Mouse (Mus musculus): ENCODE data around the gene Sacs.

Gene Sacs

DNA sequence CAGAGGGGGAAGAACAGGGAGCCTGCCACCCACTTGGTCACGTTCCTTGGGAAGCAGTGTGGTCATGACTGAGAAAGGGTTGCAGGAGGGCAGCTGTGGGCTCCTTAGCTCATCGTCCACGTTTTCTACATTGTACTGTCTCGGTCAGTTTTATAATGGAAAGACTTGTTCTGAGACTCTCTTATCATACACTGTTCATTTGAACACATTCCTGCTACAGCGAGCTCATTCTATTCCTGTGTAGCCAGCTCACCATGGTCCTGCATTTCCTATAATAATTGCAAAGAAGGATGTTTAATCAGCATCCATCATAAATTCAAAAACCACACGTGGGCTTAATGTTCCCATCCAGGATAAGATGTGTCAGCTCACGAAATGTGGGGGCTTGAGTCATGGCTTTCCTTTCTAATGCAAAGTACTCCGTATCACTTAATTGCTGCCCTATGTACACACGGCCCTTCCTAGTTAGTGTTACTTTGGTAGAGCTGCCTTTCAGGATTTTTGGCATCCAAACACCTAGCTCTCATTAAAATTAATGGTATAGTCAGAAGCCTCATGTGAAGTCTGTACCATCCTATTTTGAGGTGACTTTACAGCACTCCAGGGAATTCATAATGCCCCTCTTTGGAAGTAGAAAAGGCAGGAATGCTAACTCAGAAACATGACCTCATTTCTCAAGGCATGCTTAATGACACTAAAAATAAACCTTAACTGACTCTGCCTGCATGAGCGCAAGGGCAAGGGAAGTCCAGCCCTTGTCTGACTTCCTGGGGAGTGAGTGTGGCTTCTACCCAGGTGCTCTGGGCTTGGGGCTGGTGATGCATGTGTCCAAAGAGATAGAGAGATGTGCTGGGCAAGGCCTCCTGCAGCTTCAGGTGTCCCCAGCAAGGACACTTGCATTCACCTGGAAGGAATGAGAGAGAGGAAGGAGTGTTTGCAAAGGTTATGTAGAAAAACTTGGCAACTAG, 23.4 kb downstream of the Sacs start:
- DNase-seq (ENCODE audit: low read depth): no peak

- DNase-seq (ENCODE audit: low read depth): no peak
Measured at GRCm38 (mm10) chr14:61164461-61164860, 26.2 kb downstream of the Sacs start.

GRCm38 (mm10) chr14:61165929-61166328, 27.7 kb downstream of the Sacs start:
- no peak for DNase-seq (ENCODE audit: low read depth)

DNA sequence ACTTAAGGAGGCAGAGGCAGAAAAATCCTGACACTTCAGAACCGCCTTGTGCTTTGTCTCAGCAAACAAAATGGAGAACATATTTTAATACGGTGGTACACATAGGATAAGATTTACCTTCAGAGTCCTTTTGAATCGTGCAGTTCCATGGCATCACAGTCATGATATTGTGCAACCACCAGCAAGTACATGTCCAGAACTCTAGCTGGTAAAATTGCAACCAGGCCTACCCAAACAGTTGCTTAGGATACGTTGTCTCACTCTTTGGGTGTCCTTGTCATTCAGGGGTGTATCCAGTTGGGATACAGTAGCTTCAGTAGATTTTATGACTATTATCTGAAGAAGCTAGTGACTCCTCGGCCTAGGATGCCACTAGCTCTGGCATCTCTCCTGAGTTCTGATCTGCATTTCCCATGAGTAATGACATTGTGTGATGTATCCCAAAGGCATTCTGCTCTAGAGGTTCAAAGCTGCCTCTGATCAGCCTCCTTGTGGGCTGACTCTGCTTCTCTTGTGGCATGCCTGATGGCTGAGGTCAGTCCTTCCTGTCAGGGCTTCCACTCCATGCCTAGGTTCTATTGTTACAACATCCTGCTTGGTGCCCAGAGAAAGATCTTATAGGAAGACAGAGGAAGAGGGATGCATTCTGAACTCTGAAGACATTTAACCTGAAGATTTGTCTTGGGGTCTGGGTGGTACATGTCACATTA, 33.2 kb downstream of the Sacs start:
- DNase-seq (ENCODE audit: low read depth): no peak

DNA sequence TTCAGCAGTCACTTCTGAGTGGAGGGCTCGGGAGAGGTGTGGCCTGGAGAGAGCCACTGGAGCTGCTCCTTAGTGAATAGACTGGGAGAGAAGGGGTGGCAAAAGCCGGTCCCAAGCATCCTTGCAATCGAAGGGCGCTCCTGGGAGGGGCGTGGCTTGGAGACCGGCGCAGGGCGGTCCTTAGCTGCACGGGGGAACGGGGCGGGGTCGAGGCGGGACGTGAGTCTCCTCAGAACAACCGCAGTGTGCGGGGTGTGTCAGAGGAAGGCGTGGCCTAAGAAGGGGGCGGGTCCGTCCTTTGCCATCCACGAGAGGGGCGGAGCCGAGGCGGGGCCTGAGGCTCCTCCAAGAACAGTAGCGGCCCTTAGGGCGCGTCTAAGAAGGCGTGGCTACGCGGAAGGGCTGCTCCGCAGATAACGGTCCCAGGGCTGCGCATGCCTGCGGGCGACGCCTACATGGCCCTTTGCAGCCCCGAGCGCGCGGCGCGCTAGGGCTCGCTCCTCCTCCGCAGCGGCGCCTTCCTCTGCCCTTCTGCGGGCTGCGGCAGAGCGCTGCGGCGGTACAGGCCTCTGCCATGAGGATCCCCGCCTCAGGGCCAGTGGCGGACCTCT, 34.4 kb downstream of the Sacs start:
- DNase-seq (ENCODE audit: low read depth): peak; percentile 99

- DNase-seq (ENCODE audit: low read depth): peak; percentile 54
Measured at GRCm38 (mm10) chr14:61173229-61173628, 35.0 kb downstream of the Sacs start.

- no peak for DNase-seq (ENCODE audit: low read depth)
Measured at GRCm38 (mm10) chr14:61191904-61192303, 53.6 kb downstream of the Sacs start.

GRCm38 (mm10) chr14:61192326-61192725, 54.1 kb downstream of the Sacs start:
- DNase-seq (ENCODE audit: low read depth): no peak

DNA sequence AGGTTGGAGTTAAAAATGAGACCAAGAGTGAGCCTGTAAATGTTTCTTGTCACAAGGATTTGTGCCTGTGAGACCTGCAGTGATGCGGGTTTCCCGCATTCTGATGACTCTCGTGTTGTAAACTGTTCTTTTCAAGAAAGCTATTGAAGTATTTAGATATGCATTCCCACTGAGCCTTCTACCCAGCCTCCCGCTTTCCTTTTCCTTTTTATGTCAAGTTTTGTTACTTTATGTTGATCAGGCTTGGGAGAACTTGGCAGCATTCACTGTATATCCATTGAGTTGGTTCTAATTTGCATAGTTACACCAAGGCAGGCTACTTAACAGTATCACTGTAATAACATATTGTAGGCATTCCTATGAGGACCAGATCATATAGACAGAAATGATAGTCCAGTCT, 56.2 kb downstream of the Sacs start:
- DNase-seq (ENCODE audit: low read depth): no peak

DNA sequence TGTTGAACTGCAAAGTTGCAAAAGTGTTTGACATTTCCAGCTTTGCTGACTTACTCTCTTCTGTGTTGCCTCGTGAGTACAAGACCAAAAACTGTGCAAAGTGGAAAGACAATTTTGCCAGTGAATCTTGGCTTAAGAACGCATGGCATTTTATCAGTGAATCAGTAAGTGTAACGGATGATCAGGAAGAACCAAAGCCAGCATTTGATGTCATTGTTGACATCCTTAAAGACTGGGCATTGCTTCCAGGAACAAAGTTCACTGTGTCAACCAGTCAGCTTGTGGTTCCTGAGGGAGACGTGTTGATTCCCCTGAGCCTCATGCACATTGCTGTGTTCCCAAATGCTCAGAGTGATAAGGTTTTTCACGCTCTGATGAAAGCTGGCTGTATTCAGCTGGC, 71.9 kb downstream of the Sacs start:
- no peak for DNase-seq (ENCODE audit: low read depth)

- no peak for DNase-seq (ENCODE audit: low read depth)
Measured at GRCm38 (mm10) chr14:61211754-61212153, 73.5 kb downstream of the Sacs start.

DNA sequence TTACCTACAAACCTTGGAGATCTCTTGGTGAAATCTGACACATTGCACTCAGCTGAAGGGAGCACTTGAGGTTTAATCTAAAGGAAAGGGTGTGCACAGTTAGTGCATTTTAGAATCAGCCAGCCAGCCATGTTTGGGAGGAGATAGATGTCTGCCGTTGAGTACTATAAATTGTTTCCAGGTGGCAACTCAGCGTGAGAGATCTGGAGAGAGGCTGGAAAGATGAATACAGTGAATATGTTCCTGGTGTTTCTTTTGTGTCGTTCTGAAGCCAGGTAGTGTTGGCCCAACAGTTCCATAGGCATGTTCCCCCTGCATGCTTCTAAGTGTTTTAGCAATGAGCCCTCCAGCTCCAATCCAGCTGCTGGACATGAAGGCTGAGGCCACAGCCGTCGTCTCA, 82.9 kb downstream of the Sacs start:
- no peak for DNase-seq (ENCODE audit: low read depth)

DNA sequence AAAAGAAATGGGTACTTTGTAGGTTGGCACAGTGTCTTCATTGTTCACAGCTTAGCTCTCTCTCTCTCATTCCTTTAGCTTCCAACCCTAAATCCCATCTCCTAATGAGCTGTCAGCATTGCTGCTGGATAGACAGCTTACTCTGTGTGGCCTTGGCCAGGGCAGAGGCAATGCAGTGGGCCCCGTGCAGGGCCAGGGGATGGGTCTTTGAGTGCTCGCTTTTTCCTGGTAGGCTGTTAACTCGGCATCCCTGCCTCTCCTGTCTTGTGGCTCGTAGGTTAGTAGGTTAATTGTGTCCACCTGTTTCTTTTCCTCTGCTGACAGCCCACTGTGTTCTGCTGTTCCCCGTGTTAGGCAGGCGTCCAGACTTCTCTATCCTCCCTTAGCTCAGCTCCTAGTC, 84.2 kb downstream of the Sacs start:
- DNase-seq (ENCODE audit: low read depth): no peak

DNA sequence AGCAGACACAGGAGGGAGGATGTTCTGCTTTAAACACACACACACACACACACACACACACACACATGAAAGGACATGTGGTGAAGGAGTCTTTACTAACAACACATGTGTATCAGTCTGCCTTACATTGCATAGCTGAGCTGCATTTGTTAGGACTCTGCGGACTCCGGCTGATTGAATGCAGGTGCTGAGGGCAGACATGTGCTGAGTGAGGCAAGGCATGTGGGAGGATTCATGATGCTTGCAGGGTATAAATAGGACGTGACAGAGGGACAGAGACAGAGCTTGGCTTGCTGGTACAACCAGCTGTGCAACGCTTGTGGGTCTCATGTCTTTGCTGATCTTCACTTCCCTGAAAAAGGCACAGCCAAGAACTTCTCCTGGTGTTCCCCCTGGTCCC, 85.5 kb downstream of the Sacs start:
- DNase-seq (ENCODE audit: low read depth): no peak

- DNase-seq (ENCODE audit: low read depth): no peak
Measured at GRCm38 (mm10) chr14:61224387-61225077, 86.3 kb downstream of the Sacs start.

- DNase-seq (ENCODE audit: low read depth): no peak
Measured at GRCm38 (mm10) chr14:61226151-61226550, 87.9 kb downstream of the Sacs start.

DNA sequence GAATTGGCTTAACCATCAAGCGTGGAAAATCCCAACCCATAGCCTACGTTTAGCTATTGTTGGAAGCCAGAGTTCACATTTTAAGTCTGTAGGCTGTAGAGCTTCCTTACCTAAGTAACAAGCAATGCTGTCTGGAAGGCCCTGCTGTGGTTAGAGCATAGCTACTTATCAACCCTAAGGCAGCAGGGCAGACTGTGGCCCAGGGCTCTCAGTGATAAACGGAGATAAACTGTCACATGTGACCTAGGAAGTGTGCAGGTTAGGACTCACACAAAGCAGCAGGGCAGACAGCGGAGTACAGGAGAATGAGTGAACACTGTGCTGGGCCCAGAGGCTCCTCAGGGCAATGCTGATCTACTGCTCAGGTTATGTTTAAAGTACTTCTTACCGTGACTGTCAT, 91.5 kb downstream of the Sacs start:
- DNase-seq (ENCODE audit: low read depth): peak; percentile 62

DNA sequence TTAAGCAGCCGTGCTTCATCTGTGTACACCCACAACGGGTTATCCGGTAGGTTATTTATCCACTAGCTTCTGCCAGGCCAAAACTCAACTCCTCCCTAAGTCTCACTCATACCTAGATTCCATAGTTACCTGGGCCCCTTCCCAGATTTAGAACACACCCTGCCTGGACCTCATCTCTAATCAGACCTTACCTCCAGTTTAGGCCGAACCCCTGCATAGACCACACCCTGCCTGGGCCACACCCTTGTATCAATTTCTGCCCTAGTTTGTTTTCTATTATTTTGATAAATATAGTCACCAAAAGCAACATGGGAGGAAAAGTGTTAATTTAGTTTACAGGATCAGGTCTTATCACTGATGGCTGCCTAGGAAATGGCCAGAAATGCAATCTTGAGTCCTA, 91.9 kb downstream of the Sacs start:
- peak; percentile 8 for DNase-seq (ENCODE audit: low read depth)

GRCm38 (mm10) chr14:61232016-61232568, 93.8 kb downstream of the Sacs start:
- DNase-seq (ENCODE audit: low read depth): no peak

DNA sequence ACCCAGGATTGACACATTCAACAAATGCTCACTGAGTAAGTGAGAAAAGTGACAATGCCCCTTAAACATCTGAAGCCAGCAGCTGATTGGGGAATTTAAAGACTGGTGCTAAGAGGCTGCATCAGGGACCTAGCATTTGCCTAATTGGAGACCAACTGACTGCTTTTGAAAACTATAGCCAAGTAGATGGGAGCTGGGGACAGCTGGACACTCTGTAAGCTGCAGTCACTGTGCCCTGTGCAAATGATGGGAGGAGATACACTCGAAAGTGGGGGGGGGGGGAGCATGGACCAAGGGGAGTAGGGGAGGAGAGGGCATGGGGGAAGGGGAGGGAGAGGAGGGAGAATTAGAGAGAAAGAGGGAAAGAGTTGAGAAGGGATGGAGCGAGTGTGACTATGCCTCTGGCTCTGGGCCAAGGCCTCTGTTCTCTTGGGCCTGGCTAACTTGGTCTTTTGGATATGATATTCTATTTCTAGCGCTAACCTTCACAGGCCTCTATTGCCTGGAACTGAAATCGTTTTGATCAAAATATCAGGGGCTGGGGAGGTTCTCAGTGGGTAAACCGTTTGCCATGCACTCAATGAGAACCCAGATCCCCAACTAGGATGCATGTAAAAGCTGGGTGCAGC, 97.7 kb downstream of the Sacs start:
- DNase-seq (ENCODE audit: low read depth): no peak

- DNase-seq (ENCODE audit: low read depth): no peak
Measured at GRCm38 (mm10) chr14:61237101-61237654, 98.9 kb downstream of the Sacs start.

All from c-Kit-positive CD71-positive TER-119-negative erythroid progenitor cells, embryonic 14.5 days (primary cell).